Mouse (Mus musculus) hindbrain, embryonic 13.5 days (tissue): Measurements from ENCODE around the gene Fam189a2. TPM values are rescaled to one million over a fixed set of nuclear protein-coding genes. Genes with fewer than 3 reads are reported as not detected.
A peak's percentile ranks its signal among the peaks of the same experiment; 100 is the strongest.

Experiments used
- ATAC-seq: fragments of 200-750 bp; cut with Nextera tagmentation; 2 replicates; pipeline ENCODE4 v1.8.0; 2017; ENCODE audit warnings: moderate TSS enrichment; ENCODE audit not compliant: low FRiP score
- H3K27ac ChIP-seq: fragments of 300-500 bp; sonication (generic); 2 replicates; pipeline ENCODE4 v1.5.1; 2015; ENCODE audit warnings: inconsistent platforms, mild to moderate bottlenecking, moderate library complexity
- H3K27me3 ChIP-seq: fragments of 300-500 bp; sonication (generic); 2 replicates; pipeline ENCODE4 v1.6.1; 2015; ENCODE audit warnings: mild to moderate bottlenecking, inconsistent platforms
- H3K36me3 ChIP-seq: fragments of 300-500 bp; sonication (generic); 2 replicates; pipeline ENCODE4 v1.6.1; 2015; ENCODE audit warnings: mild to moderate bottlenecking, inconsistent platforms
- H3K4me1 ChIP-seq: fragments of 300-500 bp; sonication (generic); replicated peaks from 2 replicates; pipeline ENCODE4 v1.6.1; 2015; ENCODE audit warnings: inconsistent platforms
- H3K4me2 ChIP-seq: fragments of 300-500 bp; sonication (generic); 2 replicates; pipeline ENCODE4 v1.6.1; 2015; ENCODE audit warnings: inconsistent platforms, mild to moderate bottlenecking, moderate library complexity
- H3K4me3 ChIP-seq: fragments of 300-500 bp; sonication (generic); 2 replicates; pipeline ENCODE4 v1.5.1; 2015; ENCODE audit warnings: mild to moderate bottlenecking, inconsistent platforms
- H3K9ac ChIP-seq: fragments of 300-500 bp; sonication (generic); 2 replicates; pipeline ENCODE4 v1.6.1; 2015; ENCODE audit warnings: mild to moderate bottlenecking, inconsistent platforms
- H3K9me3 ChIP-seq: fragments of 300-500 bp; sonication (generic); 2 replicates; pipeline ENCODE4 v1.6.1; 2016; ENCODE audit warnings: inconsistent platforms
- WGBS: fragments of 180-500 bp; shearing (Covaris S2); methylation state at CpG from one replicate; pipeline ENCODE4 v1.1.7; 2015; 5-methylcytosine and 5-hydroxymethylcytosine counted together
- polyA plus RNA-seq: library from polyadenylated mRNA; unstranded; fragments of >200 nt; fragmentation: Nextera tagmentation; extraction: Ambion mirVana; gene quantifications from 2 replicates; pipeline ENCODE4 v1.2.1, GENCODE M21; 2015

Gene Fam189a2
- polyA plus RNA-seq, 1 experiment from 2014 or later = 1.6 TPM

DNA sequence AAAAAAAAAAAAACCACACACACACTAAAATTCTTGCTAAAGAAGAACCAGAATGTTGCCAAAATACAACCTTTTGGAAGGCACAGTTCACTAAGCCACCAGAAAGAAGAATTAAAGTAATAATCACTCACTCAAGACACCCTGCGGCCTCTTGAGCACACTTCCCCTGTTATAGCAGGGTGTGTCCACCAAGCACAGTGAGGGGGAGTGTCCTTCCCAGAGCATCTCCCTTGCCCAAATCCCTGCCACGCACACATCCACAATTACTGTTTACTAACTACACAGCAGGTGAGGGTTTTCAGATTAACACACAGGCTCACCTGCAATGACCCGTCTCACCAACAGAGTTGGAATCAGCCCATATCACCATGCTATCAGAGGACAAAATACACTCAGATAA lies 8.0 kb downstream of the Fam189a2 start:
- Histone ChIP-seq H3K4me3 (no peak overlapping the region), H3K27me3 (no peaks in the 10 kb centered on the region), H3K4me1 (peaks cover 16% of the 10 kb centered on the region; the same call in 1 of the 2 replicates), H3K9ac (no peak overlapping the region), H3K4me2 (no peak overlapping the region), H3K36me3 (no peaks in the 10 kb centered on the region), H3K27ac (no peak overlapping the region), H3K9me3 (no peaks in the 10 kb centered on the region)
- ATAC-seq = no peak
- 81% methylated on average over 3 of the region's 3 CpGs for WGBS

DNA sequence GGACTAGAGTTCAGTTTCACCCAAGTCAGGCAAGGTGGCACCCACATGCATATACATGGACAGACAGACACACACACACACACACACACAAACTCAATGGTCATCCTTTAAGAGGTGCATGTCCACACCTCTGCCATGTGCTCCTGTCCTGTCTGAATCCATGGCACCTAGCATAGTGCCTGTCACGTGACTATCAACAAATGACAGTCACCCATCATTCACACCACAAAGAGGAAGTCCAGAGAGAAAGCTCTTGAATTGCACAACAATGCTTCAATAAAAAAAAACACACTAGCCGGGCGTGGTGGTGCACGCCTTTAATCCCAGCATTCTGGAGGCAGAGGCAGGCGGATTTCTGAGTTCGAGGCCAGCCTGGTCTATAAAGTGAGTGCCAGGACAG lies 8.5 kb downstream of the Fam189a2 start:
- 94% methylated on average over 6 of the region's 6 CpGs for WGBS
- Histone ChIP-seq H3K4me2 (no peak overlapping the region), H3K9me3 (no peaks in the 10 kb centered on the region)

DNA sequence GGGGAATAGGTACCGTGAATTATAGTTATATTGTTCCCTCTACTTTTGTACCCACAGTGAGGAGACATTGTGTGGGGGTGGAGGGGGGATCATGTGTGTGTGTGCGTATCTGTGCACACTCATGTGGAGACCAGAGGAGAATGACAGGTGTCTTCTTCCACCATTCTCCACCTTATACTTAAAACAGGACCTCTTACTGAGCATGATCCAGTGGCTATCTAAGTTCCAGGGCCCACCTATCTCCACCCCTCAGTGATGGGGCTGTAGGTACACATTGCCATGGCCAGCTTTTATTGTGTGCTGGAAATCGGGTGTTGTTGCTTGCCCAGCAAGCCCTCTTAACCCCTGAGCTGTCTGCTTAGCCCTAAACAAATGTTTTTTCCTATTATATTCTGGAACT lies 10.1 kb downstream of the Fam189a2 start:
- WGBS = 87% methylated on average over 3 of the region's 3 CpGs
- Histone ChIP-seq H3K9ac (no peak overlapping the region), H3K9me3 (no peaks in the 10 kb centered on the region), H3K4me1 (peaks cover 26% of the 10 kb centered on the region), H3K4me2 (no peak overlapping the region), H3K4me3 (no peak overlapping the region), H3K27me3 (no peaks in the 10 kb centered on the region), H3K36me3 (no peaks in the 10 kb centered on the region), H3K27ac (no peak overlapping the region)
- ATAC-seq = no peak

More for the DNA sequence above, 8.5 kb downstream of the Fam189a2 start:
- H3K36me3 ChIP-seq = no peaks in the 10 kb centered on the region
- H3K27ac ChIP-seq = no peak overlapping the region
- no peaks in the 10 kb centered on the region for H3K27me3 ChIP-seq
- peaks cover 20% of the 10 kb centered on the region for H3K4me1 ChIP-seq
- no peak overlapping the region for H3K4me3 ChIP-seq
- H3K9ac ChIP-seq = no peak overlapping the region
- ATAC-seq = no peak

DNA sequence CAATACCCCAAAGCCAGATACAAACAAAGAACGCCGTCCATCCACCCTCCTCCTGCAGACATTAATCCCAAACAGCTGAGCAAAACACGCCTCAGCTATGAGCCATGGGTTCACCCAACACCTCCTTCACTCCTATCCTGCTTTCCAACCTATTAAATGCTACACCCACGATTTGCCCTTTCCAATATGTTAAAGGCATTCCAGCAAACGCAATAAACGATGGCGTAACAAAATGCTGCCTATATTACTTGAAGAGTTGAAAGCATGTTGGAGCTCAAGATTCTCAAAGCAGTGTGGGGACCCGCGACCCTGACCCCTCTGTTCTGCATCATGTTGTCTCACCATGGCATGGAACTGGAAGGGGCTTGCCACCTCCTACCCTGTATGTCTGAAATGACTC lies 11.2 kb downstream of the Fam189a2 start:
- no peak overlapping the region for H3K4me3 ChIP-seq
- no peaks in the 10 kb centered on the region for H3K27me3 ChIP-seq
- no peak for ATAC-seq
- H3K4me1 ChIP-seq = peaks cover 19% of the 10 kb centered on the region
- H3K9ac ChIP-seq = no peak overlapping the region
- no peaks in the 10 kb centered on the region for H3K9me3 ChIP-seq
- WGBS = 87% methylated on average over 9 of the region's 9 CpGs
- no peaks in the 10 kb centered on the region for H3K36me3 ChIP-seq
- H3K27ac ChIP-seq = no peak overlapping the region
- H3K4me2 ChIP-seq = no peak overlapping the region

DNA sequence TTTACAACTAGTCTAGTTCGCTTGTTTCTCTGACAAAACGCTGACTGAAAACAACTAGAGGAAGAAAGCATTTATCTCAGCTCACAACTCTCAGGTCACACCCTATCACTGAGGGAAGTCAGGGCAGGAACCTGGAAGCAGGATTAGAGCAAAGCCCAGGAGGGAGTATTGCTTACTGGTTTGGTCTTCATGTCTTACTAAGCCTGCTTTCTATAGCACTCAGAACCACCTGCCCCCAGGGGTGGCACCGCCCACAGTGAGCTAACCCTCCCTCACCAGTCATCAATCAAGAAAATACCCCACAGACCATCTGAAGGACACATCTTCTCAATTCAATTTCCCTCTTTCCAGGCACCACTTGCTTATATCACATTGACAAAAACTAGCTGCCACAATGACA lies 12.4 kb downstream of the Fam189a2 start:
- Histone ChIP-seq H3K4me2 (no peak overlapping the region), H3K9me3 (no peaks in the 10 kb centered on the region), H3K4me1 (peaks cover 15% of the 10 kb centered on the region), H3K36me3 (no peaks in the 10 kb centered on the region), H3K27me3 (no peaks in the 10 kb centered on the region), H3K9ac (no peak overlapping the region), H3K27ac (no peak overlapping the region), H3K4me3 (no peak overlapping the region)
- WGBS = 87% methylated on average over 3 of the region's 3 CpGs
- ATAC-seq = no peak

DNA sequence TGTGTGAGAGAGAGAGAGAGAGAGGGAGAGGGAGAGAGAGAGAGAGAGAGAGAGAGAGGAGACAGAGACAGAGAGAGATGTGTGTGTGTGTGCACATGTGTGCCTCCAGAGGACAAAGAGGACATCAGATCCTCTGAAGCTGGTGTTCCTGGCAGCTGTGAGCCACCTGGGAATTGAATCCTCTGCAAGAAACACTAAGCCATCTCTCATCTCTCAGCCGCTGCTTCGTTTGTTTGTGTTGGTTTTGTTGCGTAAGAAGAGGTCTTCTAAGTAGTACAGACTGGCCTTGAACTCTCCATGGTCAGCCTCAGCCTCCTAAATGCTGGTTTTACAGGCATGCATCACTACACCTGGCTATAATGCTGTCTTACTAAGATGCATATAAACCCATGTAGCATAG lies 12.9 kb downstream of the Fam189a2 start:
- no peaks in the 10 kb centered on the region for H3K36me3 ChIP-seq
- no peaks in the 10 kb centered on the region for H3K27me3 ChIP-seq
- WGBS = 60% methylated on average over 3 of the region's 3 CpGs
- ATAC-seq = no peak
- H3K9me3 ChIP-seq = no peaks in the 10 kb centered on the region
- no peak overlapping the region for H3K9ac ChIP-seq
- H3K4me3 ChIP-seq = no peak overlapping the region
- H3K4me1 ChIP-seq = peaks cover 15% of the 10 kb centered on the region
- no peak overlapping the region for H3K4me2 ChIP-seq
- no peak overlapping the region for H3K27ac ChIP-seq

DNA sequence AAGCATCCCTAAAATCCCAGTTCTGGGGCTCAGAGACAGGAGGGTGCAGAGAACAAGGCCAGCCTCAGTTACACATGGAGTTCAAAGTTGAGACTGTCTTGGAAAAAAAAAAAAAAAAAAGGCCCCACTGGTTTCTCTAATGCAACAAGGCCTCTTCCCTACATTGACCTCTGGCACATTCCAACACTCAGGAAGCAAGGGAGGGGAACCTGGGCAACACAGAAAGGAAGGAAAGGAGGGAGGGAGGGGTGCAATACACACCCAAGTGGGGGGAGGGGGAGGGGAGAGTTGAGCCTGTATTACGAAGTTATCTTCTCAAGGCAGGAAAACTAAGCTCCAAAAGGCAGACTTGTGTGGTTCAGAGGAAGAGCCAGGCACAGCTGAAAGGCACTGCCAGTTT lies 13.4 kb downstream of the Fam189a2 start:
- H3K4me3 ChIP-seq = no peak overlapping the region
- WGBS = 17% methylated on average over 1 of the region's 1 CpGs
- H3K27ac ChIP-seq = 0 out of 2 replicates have a peak overlapping the region, but pooled peaks have one; percentile 24
- peaks cover 15% of the 10 kb centered on the region for H3K4me1 ChIP-seq
- no peak for ATAC-seq
- H3K9ac ChIP-seq = no peak overlapping the region
- 0 out of 2 replicates have a peak, but pooled peaks cover 2% of the 10 kb centered on the region for H3K9me3 ChIP-seq
- peaks cover 2% of the 10 kb centered on the region; the same call in 1 of the 2 replicates for H3K36me3 ChIP-seq
- H3K27me3 ChIP-seq = no peaks in the 10 kb centered on the region
- H3K4me2 ChIP-seq = no peak overlapping the region

DNA sequence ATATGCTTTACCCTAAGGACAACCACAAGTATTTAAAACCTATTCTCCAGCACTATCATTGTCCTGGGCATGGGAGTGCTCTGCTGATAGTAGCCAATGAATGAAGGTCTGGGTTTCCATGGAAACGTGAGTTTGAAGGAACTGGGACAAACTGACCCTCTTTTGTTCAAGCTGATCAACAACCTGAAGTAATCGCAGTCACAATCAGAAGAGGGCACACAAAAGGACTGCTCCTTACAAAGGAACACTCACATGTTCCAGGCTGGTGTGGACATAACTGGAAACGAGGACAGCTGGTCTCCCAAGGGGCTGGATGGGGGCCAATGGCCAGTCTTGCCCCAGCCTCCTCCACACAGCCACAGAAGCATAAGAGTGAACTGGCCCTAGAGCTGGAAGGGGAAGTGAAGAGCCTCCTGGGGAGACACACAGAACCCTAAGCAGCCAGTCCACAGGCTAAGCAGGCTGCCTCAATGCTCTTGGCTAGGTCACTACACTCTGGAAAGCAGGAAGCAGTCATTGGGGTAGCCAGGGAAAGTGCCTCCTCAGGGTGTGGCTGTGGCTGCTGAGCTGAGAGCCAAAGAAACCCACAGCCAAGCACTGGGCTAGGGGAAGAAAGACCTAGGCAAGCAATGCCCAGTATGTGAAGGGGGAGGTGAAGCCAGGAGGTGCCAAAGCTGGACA lies 14.0 kb downstream of the Fam189a2 start:
- WGBS = 5% methylated on average over 3 of the region's 3 CpGs
- H3K27ac ChIP-seq = 0 out of 2 replicates have a peak overlapping the region, but pooled peaks have one; percentile 24
- peak; percentile 69 for ATAC-seq

DNA sequence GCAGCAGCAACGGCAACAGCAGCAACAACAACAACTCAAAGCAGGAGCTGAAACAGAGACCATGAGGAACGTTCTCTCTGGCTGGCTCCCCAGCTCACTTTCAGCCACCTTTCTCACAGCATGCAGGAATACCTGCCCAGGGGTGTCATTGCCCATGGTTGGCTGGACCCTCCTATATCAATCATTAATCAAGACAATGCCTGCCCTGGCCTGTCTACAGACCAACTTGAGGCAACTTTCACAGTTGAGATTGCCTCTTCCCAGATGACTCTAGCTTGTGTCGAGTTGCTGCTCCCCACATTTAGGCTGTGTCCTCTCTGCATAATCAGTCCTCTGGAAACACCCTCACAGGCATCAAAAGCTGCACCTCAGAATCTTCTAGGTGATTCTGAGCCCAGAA lies 17.6 kb downstream of the Fam189a2 start:
- WGBS = 89% methylated on average over 3 of the region's 3 CpGs
- H3K4me1 ChIP-seq = peaks cover 15% of the 10 kb centered on the region

More for the DNA sequence above, 14.0 kb downstream of the Fam189a2 start:
- H3K4me2 ChIP-seq = no peak overlapping the region
- no peak overlapping the region for H3K9ac ChIP-seq
- 0 out of 2 replicates have a peak, but pooled peaks cover 8% of the 10 kb centered on the region for H3K9me3 ChIP-seq
- peaks cover 15% of the 10 kb centered on the region for H3K4me1 ChIP-seq
- H3K27me3 ChIP-seq = no peaks in the 10 kb centered on the region
- H3K36me3 ChIP-seq = peaks cover 3% of the 10 kb centered on the region; the same call in 1 of the 2 replicates
- H3K4me3 ChIP-seq = no peak overlapping the region

DNA sequence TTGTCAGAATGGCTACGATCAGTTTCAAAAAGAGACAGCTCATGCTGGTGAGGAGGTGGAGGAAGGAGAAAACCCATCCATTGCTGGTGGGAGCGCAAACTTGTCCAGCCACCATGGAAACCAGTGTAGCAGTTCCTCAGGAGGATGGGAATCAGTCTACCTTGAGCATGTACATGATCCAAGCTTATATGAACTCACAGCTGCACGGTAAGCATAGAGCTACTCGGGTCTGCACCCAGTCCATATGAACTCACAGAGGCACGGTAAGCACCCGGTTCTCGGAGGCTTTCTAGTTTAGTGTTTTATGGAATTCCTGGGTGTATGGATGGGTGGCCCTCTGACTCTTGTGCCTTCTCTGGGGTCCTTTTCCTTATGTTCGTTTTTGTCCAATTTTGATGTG lies 18.3 kb downstream of the Fam189a2 start:
- ATAC-seq = no peak
- Histone ChIP-seq H3K27ac (no peak overlapping the region), H3K4me1 (peaks cover 10% of the 10 kb centered on the region), H3K4me2 (no peak overlapping the region), H3K27me3 (no peaks in the 10 kb centered on the region), H3K9ac (no peak overlapping the region), H3K4me3 (no peak overlapping the region), H3K36me3 (peaks cover 3% of the 10 kb centered on the region; the same call in 1 of the 2 replicates), H3K9me3 (0 out of 2 replicates have a peak, but pooled peaks cover 8% of the 10 kb centered on the region)
- 97% methylated on average over 8 of the region's 8 CpGs for WGBS

More for the DNA sequence above, 17.6 kb downstream of the Fam189a2 start:
- H3K27ac ChIP-seq = no peak overlapping the region
- no peak overlapping the region for H3K9ac ChIP-seq
- H3K4me2 ChIP-seq = no peak overlapping the region
- peaks cover 3% of the 10 kb centered on the region; the same call in 1 of the 2 replicates for H3K36me3 ChIP-seq
- 0 out of 2 replicates have a peak, but pooled peaks cover 8% of the 10 kb centered on the region for H3K9me3 ChIP-seq
- H3K4me3 ChIP-seq = no peak overlapping the region
- ATAC-seq = no peak
- H3K27me3 ChIP-seq = no peaks in the 10 kb centered on the region

DNA sequence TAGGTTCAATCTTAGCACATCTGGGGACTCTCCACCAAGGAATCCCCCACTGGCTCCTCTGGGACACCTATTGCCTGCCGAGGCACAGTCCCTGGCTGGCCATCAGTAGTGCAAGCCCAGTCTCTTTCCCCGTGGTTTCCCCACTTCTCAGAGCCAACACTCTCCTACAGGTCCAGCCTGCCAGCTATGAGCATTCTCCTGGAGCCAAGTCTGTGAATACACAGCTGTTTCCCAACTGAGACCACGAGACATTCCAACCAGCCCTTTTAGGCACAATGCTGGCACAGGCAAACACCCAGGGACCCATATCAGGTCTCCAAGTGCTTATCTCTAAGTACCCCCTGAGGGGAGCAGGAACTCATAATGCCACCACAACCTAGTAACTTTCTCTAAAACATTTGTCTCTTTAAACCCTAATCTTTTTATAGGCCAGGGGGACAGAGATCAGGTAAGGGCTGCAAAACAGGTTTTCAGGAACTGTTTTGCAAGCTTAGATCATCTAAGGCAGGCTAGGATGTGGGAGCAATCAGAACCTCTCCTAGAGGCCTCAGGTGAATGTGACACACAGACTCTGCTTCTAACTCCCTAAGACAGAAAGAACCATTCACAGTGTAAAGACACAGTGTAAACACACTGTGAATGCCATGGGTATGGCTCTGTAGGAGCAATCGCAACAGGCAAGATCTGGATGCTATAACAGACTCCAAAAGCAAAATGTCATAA lies 23.0 kb downstream of the Fam189a2 start:
- H3K9me3 ChIP-seq = 0 out of 2 replicates have a peak, but pooled peaks cover 8% of the 10 kb centered on the region
- H3K4me3 ChIP-seq = no peak overlapping the region
- H3K9ac ChIP-seq = no peak overlapping the region
- no peak overlapping the region for H3K27ac ChIP-seq
- H3K4me2 ChIP-seq = no peak overlapping the region
- no peaks in the 10 kb centered on the region for H3K27me3 ChIP-seq
- peaks cover 3% of the 10 kb centered on the region; the same call in 1 of the 2 replicates for H3K36me3 ChIP-seq
- ATAC-seq = no peak
- H3K4me1 ChIP-seq = no peaks in the 10 kb centered on the region
- WGBS = 78% methylated on average over 4 of the region's 4 CpGs

DNA sequence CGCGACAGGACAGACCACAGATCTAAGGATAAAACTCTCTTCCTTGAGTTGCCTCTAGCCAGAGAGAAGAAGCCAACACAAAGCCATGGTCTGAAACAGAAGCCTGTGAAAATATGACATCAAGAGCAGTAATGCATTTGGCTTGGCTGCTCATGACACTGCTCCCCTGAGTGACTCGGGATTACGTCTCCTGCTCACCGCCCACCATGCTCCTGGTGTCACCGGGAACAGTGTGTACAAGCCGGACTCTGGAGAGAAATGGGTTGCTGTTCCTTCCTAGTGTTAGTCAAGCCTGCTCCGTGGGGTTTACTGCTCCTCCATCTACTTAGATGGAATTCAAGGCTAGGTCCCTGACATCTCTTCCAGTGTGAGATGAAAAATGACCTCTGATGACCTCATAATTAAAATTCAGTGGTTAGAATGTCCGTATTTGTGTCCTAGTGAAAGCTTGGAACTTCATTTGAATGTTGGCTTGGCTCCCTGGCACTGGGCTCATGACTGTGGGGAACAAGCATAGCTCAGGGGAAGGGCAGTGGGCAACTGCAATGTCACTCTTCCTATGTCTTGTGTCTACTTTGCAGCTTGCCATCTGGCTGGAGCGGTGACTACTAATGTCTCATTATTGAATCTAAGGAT lies 23.7 kb downstream of the Fam189a2 start:
- no peak for ATAC-seq
- no peak overlapping the region for H3K4me2 ChIP-seq
- no peak overlapping the region for H3K4me3 ChIP-seq
- no peaks in the 10 kb centered on the region for H3K36me3 ChIP-seq
- WGBS = 92% methylated on average over 10 of the region's 10 CpGs
- H3K4me1 ChIP-seq = no peaks in the 10 kb centered on the region
- no peak overlapping the region for H3K9ac ChIP-seq
- H3K27ac ChIP-seq = no peak overlapping the region
- 0 out of 2 replicates have a peak, but pooled peaks cover 3% of the 10 kb centered on the region for H3K9me3 ChIP-seq
- H3K27me3 ChIP-seq = no peaks in the 10 kb centered on the region
